Mouse (Mus musculus): Measurements from ENCODE around the gene Fitm1.

Fitm1 gene

GRCm38 (mm10) chr14:55575302-55575701 is at the start of gene Fitm1:
TSS of gene Fitm1 (plus strand) at chr14:55575617.
- in situ Hi-C loops (cut with MseI, MboI): no loop called here

- in situ Hi-C loops (cut with MseI, MboI): no loop called here
Observed at GRCm38 (mm10) chr14:55526674-55527073, 48.7 kb upstream of the Fitm1 start.

GRCm38 (mm10) chr14:55527940-55528339 is 47.5 kb upstream of the Fitm1 start:
- in situ Hi-C loops (cut with MseI, MboI): no loop called here

GRCm38 (mm10) chr14:55536116-55536745 is 39.2 kb upstream of the Fitm1 start:
- in situ Hi-C loops (cut with MseI, MboI): no loop called here

GRCm38 (mm10) chr14:55540067-55540786 is 35.2 kb upstream of the Fitm1 start, which contains the start of gene Pck2:
TSS of gene Pck2 (plus strand) at chr14:55540266.
- in situ Hi-C loops (cut with MseI, MboI): no loop called here

- in situ Hi-C loops (cut with MseI, MboI): no loop called here
Observed at GRCm38 (mm10) chr14:55540787-55541321, 34.6 kb upstream of the Fitm1 start.

- in situ Hi-C loops (cut with MseI, MboI): no loop called here
Observed at GRCm38 (mm10) chr14:55542268-55542667, 33.1 kb upstream of the Fitm1 start.

- in situ Hi-C loops (cut with MseI, MboI): no loop called here
Observed at GRCm38 (mm10) chr14:55544334-55544733, 31.1 kb upstream of the Fitm1 start.

GRCm38 (mm10) chr14:55550191-55550590 is 25.2 kb upstream of the Fitm1 start:
- in situ Hi-C loops (cut with MseI, MboI): no loop called here

- in situ Hi-C loops (cut with MseI, MboI): no loop called here
Observed at GRCm38 (mm10) chr14:55551347-55551746, 24.1 kb upstream of the Fitm1 start.

- in situ Hi-C loops (cut with MseI, MboI): no loop called here
Observed at GRCm38 (mm10) chr14:55551794-55552193, 23.6 kb upstream of the Fitm1 start.

- in situ Hi-C loops (cut with MseI, MboI): no loop called here
Observed at GRCm38 (mm10) chr14:55554635-55555034, 20.8 kb upstream of the Fitm1 start.

- in situ Hi-C loops (cut with MseI, MboI): no loop called here
Observed at GRCm38 (mm10) chr14:55555788-55556187, 19.6 kb upstream of the Fitm1 start.

- in situ Hi-C loops (cut with MseI, MboI): no loop called here
Observed at GRCm38 (mm10) chr14:55557003-55557402, 18.4 kb upstream of the Fitm1 start.

GRCm38 (mm10) chr14:55557587-55557986 is 17.8 kb upstream of the Fitm1 start:
- in situ Hi-C loops (cut with MseI, MboI): no loop called here

GRCm38 (mm10) chr14:55558740-55559448 is 16.5 kb upstream of the Fitm1 start:
- in situ Hi-C loops (cut with MseI, MboI): no loop called here

GRCm38 (mm10) chr14:55559799-55560201 is 15.6 kb upstream of the Fitm1 start, which contains the start of gene Dcaf11:
TSS of gene Dcaf11 (plus strand) at chr14:55560006.
- in situ Hi-C loops (cut with MseI, MboI): no loop called here

- in situ Hi-C loops (cut with MseI, MboI): no loop called here
Observed at GRCm38 (mm10) chr14:55560202-55561073, 15.0 kb upstream of the Fitm1 start, which contains the start of gene A730061H03Rik. TSS of gene A730061H03Rik (minus strand) at chr14:55560406.

GRCm38 (mm10) chr14:55561860-55562259 is 13.6 kb upstream of the Fitm1 start:
- in situ Hi-C loops (cut with MseI, MboI): no loop called here

- in situ Hi-C loops (cut with MseI, MboI): no loop called here
Observed at GRCm38 (mm10) chr14:55563249-55563648, 12.2 kb upstream of the Fitm1 start.

- in situ Hi-C loops (cut with MseI, MboI): no loop called here
Observed at GRCm38 (mm10) chr14:55565748-55566147, 9.7 kb upstream of the Fitm1 start.
